Mouse (Mus musculus): ENCODE data around the gene Gm11627.
A peak's percentile ranks its signal among the peaks of the same experiment; 100 is the strongest.
"Not testable (repeated sequence)": the region's sequence is repeated elsewhere in the genome, so short reads cannot be mapped to it uniquely, and the experiment has no call there.

Gm11627 gene

DNA sequence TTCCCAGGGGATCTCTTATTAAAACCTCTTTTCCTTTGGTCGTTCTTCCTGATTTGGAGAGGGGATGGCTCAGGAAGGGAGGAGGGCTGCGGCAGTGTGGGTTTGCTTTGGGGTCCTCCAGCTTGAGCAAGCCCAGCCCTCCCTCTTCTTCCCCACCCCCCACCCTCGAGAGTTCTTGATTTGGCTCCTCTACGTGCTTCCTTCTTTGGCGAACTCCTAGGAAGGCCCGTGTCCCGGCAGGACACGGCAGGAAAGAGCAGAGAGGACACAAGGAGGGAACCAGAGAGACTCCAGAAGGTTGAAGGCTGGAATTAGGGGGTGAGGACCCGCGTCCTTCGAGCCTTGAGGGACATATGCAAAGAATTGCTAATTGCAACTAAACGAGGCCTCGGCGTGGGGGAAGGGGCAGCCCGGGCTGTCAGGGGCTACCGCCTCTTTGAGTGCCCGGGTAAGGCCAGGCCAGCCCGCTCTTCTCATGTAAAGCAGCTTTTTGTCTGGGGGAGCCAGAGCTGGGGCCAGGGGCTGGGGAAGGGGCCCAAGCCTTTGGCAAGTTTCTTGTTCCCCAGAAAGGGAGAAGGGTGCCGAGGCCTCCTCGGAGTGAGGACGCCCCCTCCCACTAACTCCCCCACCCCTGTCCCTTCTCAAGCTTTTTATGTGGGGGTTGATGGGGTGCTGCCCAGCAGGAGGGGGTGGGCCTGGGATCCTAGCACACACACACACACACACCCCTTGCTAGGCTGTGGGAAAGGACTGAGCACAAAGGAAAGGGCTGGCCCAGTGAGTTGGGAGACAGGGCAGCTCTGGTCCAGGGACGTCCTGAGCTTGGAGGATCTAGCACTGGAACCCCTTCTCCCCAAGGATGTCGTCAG lies at the start of gene Gm11627:
Gene Gm11627, minus strand, starts transcription at position 297 of the 869 bp plus-strand sequence.
- DNase-seq (ENCODE audit: low spot score in 2 of 2) = no peak

DNA sequence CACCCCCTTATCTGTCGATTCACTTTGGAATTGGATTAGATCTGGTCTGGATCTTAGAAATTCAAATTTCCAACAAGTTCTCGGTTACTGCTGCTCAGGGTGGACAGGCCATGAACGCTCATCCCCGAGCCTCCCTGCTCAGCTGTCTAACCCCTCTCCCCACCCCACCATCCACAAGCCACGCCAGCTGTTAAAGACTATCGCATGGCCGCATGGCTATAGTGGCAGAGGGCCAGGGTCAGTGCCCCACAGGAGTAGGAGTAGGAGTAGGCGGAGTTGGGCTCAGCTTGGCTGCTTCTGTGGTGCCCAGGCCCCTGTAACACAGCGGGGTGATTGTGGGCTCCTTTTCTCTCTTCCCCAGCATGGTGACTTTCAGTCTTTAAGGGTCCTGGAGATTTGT lies 49.3 kb upstream of the Gm11627 start:
- DNase-seq (ENCODE audit: low spot score in 2 of 2) = no peak

DNA sequence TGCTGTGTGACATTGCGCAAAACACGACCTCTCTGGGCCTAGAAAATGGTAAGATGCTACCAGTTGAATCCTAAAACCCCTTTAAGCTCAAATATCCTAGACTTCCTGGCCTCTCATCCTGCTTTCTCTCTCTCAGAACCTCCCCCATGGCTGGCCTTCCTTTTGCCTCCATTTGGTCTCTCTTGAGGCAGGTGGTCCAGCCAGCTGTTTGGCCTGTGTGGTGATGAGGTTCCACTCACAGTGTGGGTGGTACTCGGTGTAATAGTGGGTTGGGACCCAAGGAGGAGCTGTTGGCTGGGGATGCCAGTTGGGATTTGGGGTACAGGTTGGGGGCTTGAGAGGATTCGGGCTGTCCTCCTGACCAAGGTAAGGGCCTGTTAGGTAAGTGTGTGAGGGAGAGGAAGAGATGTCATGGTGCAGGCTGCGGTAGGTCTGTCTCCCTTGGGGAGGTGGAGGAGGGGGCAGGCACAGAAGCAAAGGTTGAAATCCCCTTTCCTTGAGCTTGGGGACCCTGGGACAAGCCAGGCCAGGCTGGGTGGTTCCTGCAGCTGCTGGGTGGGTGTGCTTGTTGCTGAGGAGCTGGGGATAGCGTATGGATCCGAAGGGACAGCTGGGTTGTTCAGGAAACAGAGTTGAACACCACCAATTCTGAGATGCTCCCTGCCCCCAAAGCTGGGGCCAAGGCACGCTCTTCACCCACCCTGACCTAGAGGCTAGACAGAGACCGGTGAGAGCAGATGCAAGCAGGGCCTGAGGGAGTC lies 48.1 kb upstream of the Gm11627 start:
- no peak for DNase-seq (ENCODE audit: low spot score in 2 of 2)

DNA sequence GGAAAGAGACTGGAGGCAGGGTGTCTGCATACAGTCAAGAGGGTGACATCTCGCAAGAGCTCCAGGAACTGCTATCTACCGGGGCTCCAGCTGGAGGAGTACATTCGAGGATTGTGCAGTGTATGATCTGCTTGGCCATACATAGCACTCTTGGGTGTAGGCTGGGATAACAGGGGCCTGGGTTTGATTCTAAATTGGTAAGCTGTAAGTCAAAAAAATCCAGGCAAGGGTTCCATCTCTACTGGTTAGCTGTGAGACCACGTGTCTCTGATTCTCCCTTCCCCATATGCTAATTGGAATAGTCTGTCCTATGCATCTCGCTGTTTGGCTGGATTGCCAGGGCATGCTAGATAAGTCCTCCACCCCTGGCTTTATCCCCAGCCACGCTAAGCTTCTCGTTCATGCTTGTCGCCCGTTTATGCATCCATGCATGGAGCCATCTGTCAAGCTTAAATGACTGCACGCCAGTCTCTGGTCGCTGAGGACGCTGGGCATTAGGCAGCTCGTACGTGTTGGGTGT lies 45.7 kb upstream of the Gm11627 start:
- no peak for DNase-seq (ENCODE audit: low spot score in 2 of 2)

DNA sequence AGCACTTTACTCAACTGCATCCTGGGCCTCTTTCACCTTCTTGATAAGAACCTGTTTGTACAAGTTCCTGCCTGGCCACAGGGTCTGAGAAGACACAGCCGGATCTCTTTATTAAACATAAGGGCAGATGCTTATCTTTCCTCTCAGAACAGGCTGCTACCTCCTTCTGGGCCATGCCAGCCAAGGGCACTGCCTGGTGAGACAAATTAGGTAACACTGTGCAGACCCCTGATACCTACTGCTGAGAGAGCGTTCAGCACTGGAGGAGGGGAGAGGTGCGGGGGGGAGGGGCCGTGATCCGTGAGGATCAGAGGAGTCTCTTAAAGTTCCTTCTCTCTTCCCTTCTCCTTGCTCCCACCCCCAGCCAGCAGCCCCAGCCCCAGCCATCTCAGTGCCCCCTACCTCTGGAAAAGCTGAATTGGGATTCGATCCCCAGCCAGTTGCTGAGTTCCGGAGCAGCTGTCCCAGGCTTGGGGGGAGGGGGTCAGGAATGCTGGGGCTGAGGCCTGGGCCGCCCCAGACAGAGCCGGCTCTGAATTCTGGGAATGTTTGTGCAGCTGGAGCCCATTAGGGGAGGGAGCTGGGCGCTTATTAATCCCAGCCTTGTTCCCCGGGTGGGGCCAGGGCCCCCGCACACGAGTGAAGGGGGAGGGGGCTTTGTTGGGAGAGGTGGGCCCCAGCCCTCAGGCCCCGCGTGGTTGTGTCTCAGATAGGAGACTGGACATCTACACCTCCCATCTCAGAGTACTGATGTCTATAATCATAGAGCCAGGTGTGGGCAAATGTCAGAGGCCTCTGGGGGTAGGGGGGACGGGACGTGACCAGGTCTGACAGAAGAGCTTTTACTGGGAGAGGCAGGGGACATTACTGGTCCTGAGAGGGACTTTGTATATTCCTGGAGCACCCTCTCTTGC lies 44.9 kb upstream of the Gm11627 start:
- DNase-seq (ENCODE audit: low spot score in 2 of 2) = peak in 1 of 2 experiments; percentile 36

DNA sequence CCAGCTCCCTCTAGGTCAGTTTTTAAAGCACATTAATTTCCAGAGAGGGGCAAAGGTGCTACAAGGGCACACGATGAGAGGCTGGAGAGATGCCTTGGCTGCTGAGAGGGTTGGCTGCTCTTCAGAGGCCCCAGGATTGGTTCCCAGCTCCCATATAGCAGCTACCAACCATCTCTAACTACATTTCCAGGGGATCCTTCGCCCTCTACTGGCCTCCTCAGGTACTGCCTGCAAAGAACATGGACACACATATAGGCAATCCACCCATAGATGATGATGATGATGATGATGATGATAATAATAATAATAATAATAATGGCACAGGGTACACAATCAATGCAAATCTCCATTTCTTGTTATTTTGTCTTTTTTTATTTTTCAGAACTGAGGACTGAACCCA lies 40.2 kb upstream of the Gm11627 start:
- DNase-seq (ENCODE audit: low spot score in 2 of 2) = no peak

DNA sequence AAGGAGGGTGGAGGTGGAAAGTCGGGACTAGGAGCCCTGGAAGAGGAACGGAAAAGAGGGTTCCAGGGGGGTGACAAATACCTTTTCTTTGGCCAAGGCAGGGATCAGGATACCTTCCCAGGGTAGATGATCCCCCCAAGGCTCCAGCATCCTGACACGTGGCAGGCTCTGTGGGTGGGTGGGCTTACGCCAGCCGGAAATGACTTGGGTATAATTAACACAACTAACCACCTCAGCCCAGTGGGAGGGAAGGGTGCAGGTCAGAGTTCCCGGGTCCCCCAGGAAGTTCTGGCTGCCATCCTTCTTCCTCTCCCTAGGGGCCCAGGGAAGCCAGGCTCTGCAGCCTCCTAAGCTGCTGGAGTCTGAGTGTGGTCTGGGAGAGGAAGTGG lies 32.0 kb upstream of the Gm11627 start:
- DNase-seq (ENCODE audit: low spot score in 2 of 2) = no peak

DNA sequence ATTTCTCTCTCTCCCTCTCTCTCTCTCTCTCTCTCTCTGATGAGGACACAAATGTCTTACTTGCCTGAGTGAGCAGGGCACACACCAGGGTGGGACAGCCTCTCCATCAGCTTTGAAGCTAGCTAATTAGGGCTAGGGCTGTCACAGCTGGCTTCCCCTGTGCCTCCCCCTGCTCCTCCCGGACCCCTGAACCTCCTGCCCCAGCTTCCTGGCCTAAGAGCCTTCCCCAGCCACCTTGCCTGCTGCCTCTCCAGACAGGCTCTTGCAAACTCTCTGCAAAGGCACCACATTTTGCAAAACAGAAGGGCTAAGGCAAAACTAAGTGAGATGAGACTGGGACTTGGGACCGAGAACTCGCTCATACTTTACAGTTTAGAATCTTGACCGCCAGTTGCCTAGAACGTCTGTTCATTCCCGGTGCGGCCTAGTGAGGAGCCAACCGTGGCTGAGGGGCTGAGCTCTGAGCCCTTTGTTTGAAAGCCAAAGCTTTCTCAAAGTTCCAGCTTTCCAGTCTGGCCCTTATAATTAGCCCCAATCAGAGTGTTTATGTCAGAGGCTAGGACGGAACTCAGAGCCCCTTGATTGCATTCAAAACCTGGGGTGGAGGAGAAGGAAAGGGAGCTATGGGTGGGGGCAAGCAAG lies 31.5 kb upstream of the Gm11627 start:
- DNase-seq (ENCODE audit: low spot score in 2 of 2) = no peak

DNA sequence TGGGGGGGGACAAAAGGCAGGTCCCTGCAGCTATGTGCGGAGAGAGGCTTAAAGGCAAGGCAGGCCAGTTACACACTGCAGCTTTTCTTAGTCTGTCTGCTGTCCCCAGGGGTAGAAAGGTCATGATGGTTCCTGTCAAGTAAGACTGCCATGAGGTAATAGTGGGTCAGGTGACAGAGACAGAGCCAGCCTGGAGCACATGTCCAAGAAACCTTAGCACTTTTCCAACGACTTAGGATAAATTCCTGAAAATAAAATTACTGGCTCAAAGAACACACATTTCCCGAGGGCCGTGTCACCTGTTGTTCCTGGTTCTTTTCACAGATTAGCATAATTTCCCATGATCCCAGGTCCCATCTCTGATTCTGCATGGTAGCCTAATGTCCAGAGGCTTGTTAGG lies 31.0 kb upstream of the Gm11627 start:
- DNase-seq (ENCODE audit: low spot score in 2 of 2) = no peak

DNA sequence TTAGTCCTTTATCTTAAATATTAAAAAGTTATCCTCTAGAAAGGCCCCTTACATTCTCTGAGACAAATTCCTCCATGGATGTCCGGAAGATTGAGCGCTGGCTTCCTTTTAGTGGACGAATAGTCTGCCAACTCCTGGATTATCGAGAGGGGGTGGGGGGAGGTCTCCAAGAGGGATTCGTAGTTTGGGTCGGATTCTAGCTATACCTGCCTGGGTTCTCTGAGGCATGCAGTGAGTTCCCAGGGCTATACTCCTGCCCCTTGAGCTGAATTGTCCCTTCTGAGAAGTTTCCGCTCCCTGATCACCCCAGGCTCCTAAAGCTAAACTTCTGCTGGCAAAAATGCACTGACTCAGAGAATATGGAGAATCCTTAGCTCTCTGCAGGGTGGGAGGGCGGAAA lies 30.2 kb upstream of the Gm11627 start:
- no peak for DNase-seq (ENCODE audit: low spot score in 2 of 2)

DNA sequence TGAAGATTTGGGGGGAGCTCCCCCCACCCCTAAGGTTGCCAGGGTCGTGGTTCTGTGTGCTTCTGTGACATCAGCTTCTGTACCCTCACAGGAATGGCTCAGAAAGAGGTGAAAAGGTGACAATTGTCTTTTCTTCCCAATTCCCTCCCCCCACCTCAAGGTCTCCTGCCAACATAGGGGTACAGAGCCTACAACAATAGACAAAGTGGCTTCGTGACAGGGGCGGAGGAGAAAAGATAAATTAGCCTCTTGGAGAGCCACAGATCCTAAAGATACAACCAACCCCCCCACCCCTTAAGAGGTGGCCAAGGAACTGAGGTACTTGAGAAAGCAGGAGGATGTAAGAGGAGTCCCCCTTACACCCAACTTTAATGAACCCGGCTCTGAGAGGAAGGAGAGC lies 29.4 kb upstream of the Gm11627 start:
- no peak for DNase-seq (ENCODE audit: low spot score in 2 of 2)

DNA sequence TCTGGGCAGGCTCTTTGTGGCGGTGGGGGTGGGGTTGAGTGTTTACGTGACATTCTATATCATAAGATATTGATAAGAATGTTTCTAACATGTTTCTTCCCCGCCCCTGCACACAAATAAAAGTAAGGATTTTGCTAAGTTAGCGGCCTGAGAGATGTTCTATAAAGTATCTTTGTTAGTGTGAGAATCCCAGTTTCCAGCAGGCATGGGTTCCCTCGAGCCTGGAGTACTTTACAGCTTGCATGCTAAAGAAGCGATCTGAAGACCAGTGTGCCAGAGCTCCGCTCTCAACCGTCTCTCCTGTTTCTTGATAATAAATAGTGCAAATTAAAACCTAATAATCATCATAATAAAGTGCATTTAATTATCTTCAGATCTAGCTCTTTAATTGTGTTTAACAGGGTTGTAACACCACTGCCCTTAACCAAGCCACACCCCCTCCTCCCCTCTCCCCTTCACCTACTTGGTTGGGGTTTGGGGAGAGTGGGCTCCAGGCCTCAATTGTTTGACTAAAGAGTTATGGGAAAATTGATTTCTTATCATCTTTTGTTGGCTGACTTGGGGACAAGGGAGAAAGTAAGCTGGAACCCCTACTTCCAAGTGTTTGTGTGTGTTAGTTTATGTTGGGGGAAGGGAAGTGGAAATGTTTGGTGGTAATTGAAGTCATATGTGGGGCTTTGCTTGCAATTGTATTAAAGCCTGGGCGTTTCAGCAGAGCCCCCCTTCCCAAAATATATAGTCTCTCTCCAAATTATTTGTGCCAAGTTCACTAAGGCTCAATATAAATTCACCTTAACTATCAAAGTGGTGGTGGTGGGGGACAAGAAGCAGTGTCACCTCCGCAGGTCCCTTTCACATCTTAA lies 28.7 kb upstream of the Gm11627 start:
- no peak for DNase-seq (ENCODE audit: low spot score in 2 of 2)

DNA sequence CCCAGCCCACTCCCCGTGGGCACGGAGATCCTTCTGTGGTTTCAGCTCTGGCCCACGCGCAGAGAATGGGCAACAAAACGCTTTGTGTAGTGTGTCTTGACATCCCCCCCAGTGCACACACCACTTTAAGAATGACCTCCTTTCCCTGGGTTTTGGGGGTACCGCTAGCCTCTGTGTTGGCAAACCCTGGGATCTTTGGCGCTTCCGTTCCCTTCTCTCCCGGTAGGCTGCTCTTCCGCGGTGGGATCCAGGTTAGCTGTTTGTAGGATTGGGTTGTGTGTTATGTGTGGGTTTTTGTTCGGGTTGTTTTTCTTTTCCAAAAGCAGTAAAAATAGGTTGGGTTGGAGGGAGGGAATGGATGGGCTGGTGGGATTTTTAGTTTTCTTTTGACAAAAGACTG lies 27.9 kb upstream of the Gm11627 start:
- DNase-seq (ENCODE audit: low spot score in 2 of 2) = not testable (repeated sequence)

DNA sequence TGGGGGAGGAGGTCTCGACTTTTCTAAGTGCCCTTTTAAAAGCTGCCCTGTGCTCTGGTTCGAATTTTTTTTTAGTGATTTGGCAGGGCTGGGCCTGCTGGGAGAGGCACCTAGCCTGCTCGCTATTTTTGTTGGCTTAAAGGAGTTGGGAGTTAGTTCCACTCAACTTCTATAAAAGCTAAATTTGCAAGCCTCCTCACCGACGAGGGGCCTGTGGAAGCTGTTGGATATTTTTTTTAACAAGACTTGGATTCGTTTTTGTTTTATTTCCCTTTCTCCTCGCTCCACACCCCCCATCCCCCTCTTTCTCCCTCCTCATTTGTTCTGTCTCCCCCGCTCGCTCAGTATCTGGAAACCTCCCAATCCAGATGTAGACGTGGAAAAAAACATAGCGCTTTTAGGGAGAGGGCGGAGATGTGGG lies 27.5 kb upstream of the Gm11627 start:
- DNase-seq (ENCODE audit: low spot score in 2 of 2) = no peak

DNA sequence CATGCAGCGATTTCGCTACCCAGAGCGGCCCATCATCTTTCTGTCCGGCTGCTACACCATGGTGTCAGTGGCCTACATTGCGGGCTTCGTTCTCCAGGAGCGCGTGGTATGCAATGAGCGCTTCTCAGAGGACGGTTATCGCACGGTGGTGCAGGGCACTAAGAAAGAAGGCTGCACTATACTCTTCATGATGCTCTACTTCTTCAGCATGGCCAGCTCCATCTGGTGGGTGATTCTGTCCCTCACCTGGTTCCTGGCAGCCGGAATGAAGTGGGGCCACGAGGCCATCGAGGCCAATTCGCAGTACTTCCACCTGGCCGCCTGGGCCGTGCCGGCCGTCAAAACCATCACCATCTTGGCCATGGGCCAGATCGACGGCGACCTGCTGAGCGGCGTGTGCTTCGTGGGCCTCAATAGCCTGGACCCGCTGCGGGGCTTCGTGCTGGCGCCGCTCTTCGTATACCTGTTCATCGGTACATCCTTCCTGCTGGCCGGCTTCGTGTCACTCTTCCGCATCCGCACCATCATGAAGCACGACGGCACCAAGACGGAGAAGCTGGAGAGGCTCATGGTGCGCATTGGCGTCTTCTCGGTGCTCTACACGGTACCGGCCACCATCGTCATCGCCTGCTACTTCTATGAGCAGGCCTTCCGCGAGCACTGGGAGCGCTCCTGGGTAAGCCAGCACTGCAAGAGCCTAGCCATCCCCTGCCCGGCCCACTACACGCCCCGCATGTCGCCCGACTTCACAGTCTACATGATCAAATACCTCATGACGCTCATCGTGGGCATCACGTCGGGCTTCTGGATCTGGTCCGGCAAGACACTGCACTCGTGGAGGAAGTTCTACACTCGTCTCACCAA lies 26.5 kb upstream of the Gm11627 start:
- no peak for DNase-seq (ENCODE audit: low spot score in 2 of 2)

DNA sequence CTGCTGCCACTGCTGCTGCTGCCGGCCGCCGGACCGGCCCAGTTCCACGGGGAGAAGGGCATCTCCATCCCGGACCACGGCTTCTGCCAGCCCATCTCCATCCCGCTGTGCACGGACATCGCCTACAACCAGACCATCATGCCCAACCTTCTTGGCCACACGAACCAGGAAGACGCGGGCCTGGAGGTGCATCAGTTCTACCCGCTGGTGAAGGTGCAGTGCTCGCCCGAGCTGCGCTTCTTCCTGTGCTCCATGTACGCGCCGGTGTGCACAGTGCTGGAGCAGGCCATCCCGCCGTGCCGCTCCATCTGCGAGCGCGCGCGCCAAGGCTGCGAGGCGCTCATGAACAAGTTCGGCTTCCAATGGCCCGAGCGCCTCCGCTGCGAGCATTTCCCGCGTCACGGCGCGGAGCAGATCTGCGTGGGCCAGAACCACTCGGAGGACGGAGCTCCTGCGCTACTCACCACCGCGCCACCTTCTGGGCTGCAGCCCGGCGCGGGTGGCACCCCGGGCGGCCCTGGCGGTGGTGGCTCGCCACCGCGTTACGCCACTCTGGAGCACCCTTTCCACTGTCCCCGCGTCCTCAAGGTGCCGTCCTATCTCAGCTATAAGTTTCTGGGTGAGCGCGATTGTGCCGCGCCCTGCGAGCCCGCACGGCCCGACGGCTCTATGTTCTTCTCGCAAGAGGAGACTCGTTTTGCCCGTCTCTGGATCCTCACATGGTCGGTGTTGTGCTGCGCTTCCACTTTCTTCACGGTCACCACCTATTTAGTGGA lies 25.7 kb upstream of the Gm11627 start:
- peak in 1 of 2 experiments; percentile 68 for DNase-seq (ENCODE audit: low spot score in 2 of 2)

DNA sequence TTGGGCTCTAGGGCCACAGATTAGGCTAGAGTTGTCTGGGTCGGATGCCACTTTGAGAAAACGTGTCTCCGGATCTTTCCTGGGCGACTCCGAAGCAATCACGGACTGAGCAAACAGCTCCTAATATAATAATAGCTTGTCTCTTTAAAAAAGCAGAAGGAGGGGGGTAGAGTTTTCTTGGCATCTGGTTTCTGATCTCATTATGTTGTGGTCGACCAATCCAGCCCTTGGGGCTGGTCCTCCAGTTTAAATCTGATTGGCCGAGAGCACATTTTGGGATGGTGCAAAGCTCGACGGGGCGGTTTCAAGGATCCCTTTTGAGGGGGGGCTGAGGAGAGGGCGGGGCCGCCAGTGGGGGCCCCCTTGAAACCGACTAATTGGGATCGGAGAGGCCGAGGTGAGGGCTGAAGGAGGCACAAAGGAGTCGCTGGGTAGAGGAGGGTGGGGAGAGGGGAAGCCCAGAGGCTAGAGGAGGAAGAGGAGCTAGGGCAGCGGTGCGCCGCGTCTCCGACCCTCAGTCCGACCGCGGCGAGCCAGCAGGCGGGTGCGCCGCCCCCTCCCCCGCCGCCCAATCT lies 24.8 kb upstream of the Gm11627 start, which contains the start of gene Fzd2:
Gene Fzd2, plus strand, starts transcription at position 387 of the 575 bp plus-strand sequence.
- DNase-seq (ENCODE audit: low spot score in 2 of 2) = peak; percentile 65 to 88

DNA sequence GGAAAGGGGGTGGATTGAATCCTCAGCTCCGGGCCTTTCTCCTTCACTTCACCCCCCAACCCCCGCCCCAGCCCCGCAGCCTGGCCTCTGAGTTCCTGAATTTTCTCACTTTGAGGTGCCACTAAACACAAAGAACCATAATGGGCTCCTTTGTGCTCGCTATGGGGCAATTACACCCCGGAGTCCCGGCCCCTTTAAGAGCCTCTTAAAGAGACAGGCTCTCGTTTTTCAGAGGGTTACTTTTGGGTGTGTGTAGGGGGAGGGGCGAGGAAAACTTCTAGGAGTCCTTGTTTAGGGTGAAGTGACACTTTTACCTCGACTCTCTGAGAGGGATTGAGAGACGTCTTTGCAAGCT lies 24.2 kb upstream of the Gm11627 start:
- DNase-seq (ENCODE audit: low spot score in 2 of 2) = peak; percentile 55

Measured in urinary bladder, adult 18-20 months (tissue).